Mouse (Mus musculus) lung, postnatal 25 days (tissue): ENCODE results near the gene Rrp8.

Source experiments
- DNase-seq: peaks from one replicate; pipeline ENCODE4 v3.0.0; 2022; ENCODE audit warnings: low spot score

The Rrp8 gene

DNA sequence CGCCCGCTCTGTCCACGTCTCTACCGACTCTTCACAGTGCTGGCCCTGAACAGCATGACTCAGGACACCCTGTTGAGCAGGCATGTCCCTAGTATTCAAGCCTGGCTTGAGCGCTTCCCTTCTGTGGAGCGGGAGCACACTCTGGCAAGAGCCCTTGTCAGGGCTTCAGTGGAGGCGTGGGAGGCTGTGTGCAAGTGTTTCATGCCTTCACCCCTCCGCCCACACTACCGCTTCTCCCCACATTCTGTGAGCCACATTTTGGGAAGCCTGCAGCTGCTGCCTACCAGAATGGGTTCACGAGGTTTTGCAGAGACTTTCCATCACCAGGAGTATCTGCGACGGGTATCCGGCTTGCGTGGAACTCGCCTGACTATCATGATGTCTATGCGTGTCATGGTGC, 34.0 kb downstream of the Rrp8 start:
- no peak for DNase-seq

DNA sequence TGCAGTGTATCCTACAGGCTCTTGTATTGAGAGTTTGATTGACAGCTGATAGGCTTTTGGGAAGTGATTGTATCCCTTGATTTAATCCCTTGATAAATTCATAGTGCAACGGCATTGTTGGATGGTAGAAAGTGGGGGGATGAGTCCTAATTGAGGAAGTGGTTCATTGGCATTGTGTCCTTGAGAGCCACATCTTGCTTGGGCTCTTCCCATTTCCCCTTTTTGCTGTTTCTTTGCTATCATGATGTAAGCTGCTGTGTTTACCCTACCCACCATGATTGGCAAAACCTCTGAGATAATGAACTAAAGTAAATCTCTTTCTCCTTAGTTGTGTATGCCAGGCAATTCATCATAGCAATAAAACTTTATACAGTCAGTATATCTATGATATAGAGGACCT, 46.3 kb downstream of the Rrp8 start:
- no peak for DNase-seq

DNA sequence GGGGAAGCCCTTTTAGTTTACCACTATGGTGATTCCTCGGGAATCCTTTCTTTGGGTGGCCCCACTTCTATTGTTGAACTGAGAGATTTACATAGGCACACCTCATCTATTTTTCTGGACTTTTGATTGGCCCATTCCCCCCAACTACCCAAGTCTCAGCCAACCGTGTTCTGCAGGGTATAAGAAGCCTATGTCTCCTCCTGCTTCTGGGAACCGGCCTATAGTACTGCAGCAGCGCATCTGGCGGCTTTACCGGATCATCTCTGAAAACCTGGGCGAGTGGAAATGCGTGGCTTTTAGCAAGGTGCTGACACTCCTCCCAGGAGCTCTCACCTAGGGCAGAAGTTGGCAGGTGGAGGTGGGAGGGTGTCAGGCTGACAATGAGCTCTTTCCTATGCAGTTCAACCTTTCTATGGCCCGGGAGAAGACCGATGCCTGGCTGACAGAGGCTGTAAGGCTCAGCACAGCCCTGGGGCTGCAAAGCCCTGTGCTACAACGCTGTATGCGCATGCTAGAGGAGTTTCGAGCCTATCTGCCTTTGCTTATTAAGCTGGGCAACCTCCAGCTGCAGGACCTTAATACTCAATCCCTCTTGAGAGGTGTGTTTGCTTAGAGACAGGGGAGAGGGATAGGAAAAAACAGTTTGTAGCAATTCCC, 51.5 kb downstream of the Rrp8 start:
- DNase-seq, result no peak
